Mouse (Mus musculus): ENCODE data around the gene Mrpl3. TPM values are rescaled to one million over a fixed set of nuclear protein-coding genes. Genes with fewer than 3 reads are reported as not detected.
"Not testable (repeated sequence)": the region's sequence is repeated elsewhere in the genome, so short reads cannot be mapped to it uniquely, and the experiment has no call there.

Gene Mrpl3
- total RNA-seq, 1 experiment from 2014 or later, result 128 TPM

GRCm38 (mm10) chr9:105125206-105125605 is 72.2 kb downstream of the Mrpl3 start:
- not testable (repeated sequence) for ATAC-seq (replicated peaks; ENCODE audit: low read depth, poor library complexity, severe bottlenecking)

Other genes with a start within 250 kb of the Mrpl3 start
- gene Nudt16, start 78.6 kb downstream of the Mrpl3 start, total RNA-seq (2017), result 8.5 and 8.9 TPM in 2 replicates
- gene 1700080E11Rik, start 91.9 kb downstream of the Mrpl3 start, total RNA-seq (2017), result not detected in 2 replicates